Mouse (Mus musculus) liver, adult 2 months (tissue): ENCODE measurements at regions not wholly inside any gene's neighbourhood (a gene's known extent, or its start where the extent isn't known, plus 50 kb on each side); places are given as distances from the start of the nearest gene placed in this dataset.

Source experiments
- DNase-seq: peaks from one replicate; pipeline ENCODE4 v3.0.0-alpha.2; 2011; ENCODE audit warnings: low read depth, low spot score; ENCODE audit errors: extremely low read depth
- H3K27ac ChIP-seq: fragments of 200-500 bp; replicated peaks from 2 replicates; pipeline ENCODE4 v1.5.1; 2012; ENCODE audit warnings: low read depth, mild to moderate bottlenecking, control low read depth, inconsistent platforms, low read length; ENCODE audit not compliant: insufficient read depth
- H3K27me3 ChIP-seq: fragments of 200-500 bp; 2 replicates; pipeline ENCODE4 v1.6.1; 2012; ENCODE audit warnings: mild to moderate bottlenecking, moderate library complexity, low read length, inconsistent platforms; ENCODE audit not compliant: control insufficient read depth, insufficient read depth
- H3K36me3 ChIP-seq: fragments of 200-500 bp; 2 replicates; pipeline ENCODE4 v1.6.1; 2012; ENCODE audit warnings: low read length, inconsistent platforms; ENCODE audit not compliant: control insufficient read depth, insufficient read depth
- H3K4me1 ChIP-seq: fragments of 200-500 bp; 2 replicates; pipeline ENCODE4 v1.6.1; 2011; ENCODE audit warnings: low read length; ENCODE audit not compliant: control insufficient read depth, insufficient read depth
- H3K4me3 ChIP-seq: fragments of 200-500 bp; 2 replicates; pipeline ENCODE4 v1.5.1; 2011; ENCODE audit warnings: low read depth, mild to moderate bottlenecking, control low read depth, low read length, moderate library complexity; ENCODE audit not compliant: insufficient read depth
- H3K79me2 ChIP-seq: fragments of 200-500 bp; 2 replicates; pipeline ENCODE4 v1.6.1; 2012; ENCODE audit warnings: inconsistent platforms, mild to moderate bottlenecking, low read length, moderate library complexity; ENCODE audit not compliant: control insufficient read depth, insufficient read depth
- H3K9ac ChIP-seq: fragments of 200-500 bp; 2 replicates; pipeline ENCODE4 v1.6.1; 2012; ENCODE audit warnings: low read depth, mild to moderate bottlenecking, control low read depth, inconsistent platforms, low read length
- CTCF ChIP-seq: fragments of 200-500 bp; IDR thresholded peaks from 2 replicates; pipeline ENCODE4 v1.5.1; 2011; ENCODE audit warnings: low read depth, low read length, control low read depth
- POLR2A ChIP-seq: fragments of 200-500 bp; IDR thresholded peaks from 2 replicates; pipeline ENCODE4 v1.6.1; 2011; ENCODE audit warnings: low read length, control low read depth; ENCODE audit not compliant: insufficient read depth; ENCODE audit errors: extremely low read depth
- WGBS: fragments of 180-500 bp; shearing (Covaris S2); methylation state at CpG from one replicate; pipeline ENCODE4 v1.1.7; 2018; 5-methylcytosine and 5-hydroxymethylcytosine counted together

DNA sequence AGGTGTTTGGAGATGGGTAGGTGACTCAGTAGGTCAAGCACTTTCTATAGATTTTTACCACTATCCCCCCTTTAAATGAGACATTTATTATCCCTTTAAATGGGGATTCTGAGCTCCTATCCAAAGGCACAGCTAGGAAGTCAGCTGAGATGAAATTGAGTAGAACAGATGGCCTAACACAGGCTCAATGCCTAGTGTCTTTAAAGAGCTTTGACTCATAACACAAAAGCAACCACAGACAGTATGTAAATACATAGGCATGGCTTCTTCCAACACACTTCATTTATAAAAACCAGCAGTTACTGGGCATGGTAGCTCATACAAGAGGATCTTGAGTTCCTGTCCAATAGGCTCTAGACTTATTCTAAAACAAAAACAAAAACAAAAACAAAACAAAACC, 513.0 kb upstream of the Castor2 start:
- no peaks in the 10 kb centered on the region for H3K79me2 ChIP-seq
- no peak overlapping the region for H3K9ac ChIP-seq
- no peaks in the 10 kb centered on the region for H3K4me1 ChIP-seq
- no peak for DNase-seq
- TF ChIP-seq CTCF, result no peak
- no peak for TF ChIP-seq POLR2A
- H3K36me3 ChIP-seq, result no peaks in the 10 kb centered on the region
- no peak overlapping the region for H3K4me3 ChIP-seq
- H3K27me3 ChIP-seq, result no peaks in the 10 kb centered on the region
- H3K27ac ChIP-seq, result no peak overlapping the region

GRCm38 (mm10) chr5:133585181-133585580, 514.3 kb upstream of the Castor2 start:
- Histone ChIP-seq H3K36me3 (no peaks in the 10 kb centered on the region), H3K4me1 (no peaks in the 10 kb centered on the region), H3K4me3 (no peak overlapping the region), H3K27me3 (no peaks in the 10 kb centered on the region), H3K27ac (no peak overlapping the region), H3K9ac (no peak overlapping the region), H3K79me2 (no peaks in the 10 kb centered on the region)
- TF ChIP-seq POLR2A (no peak), CTCF (no peak)
- 36% methylated on average over 3 of the region's 3 CpGs for WGBS
- no peak for DNase-seq

DNA sequence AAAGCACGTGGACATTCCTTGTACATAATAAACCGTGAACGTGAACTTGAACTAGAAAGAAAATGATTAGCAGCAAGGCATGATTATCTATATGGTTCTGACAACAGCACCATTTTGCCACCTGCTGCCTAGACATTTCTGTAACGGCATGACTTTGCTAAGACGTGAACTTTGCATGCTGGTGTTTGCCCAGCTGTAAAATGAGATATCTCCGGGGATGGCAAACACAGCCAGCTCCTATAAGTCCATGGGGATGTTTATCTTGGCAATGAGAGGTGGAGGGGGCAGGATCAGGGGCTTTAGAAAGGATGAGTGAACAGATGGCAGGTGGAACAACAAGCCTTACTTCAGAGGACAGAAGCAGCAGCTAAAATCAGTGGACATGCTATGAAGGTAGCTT, 522.9 kb upstream of the Castor2 start:
- Histone ChIP-seq H3K4me3 (no peak overlapping the region), H3K27me3 (no peaks in the 10 kb centered on the region), H3K36me3 (no peaks in the 10 kb centered on the region), H3K79me2 (no peaks in the 10 kb centered on the region), H3K27ac (no peak overlapping the region), H3K9ac (no peak overlapping the region), H3K4me1 (no peaks in the 10 kb centered on the region)
- DNase-seq, result no peak
- TF ChIP-seq CTCF (no peak), POLR2A (no peak)
- WGBS, result 49% methylated on average over 6 of the region's 6 CpGs

- Histone ChIP-seq H3K27me3 (no peaks in the 10 kb centered on the region), H3K79me2 (no peaks in the 10 kb centered on the region), H3K36me3 (no peaks in the 10 kb centered on the region), H3K9ac (no peak overlapping the region), H3K4me3 (no peak overlapping the region), H3K27ac (no peak overlapping the region), H3K4me1 (no peaks in the 10 kb centered on the region)
- WGBS, result 82% methylated on average over 2 of the region's 2 CpGs
- no peak for DNase-seq
- TF ChIP-seq CTCF (no peak), POLR2A (no peak)
These were observed 530.4 kb upstream of the Castor2 start for GRCm38 (mm10) chr5:133569096-133569495.

DNA sequence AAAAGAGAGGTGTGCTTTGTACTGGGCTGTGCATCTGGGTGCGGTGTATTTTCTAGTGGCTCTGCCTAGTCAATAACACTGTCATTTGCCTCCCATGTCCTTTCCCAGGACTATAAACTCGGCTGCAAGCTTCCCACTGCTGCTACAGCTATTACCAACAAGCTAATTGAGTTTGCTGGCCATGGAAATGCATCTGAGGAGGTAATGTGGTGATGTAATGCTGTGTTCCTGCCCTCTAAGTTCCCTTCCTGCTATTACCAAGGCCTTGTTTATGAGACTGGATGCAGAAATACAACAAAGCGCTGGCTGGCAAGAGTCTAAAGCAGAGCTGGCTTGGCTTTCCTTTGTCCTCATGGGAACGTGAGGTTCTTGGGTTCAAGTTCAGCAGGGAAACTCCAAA, 533.0 kb upstream of the Castor2 start:
- H3K79me2 ChIP-seq, result no peaks in the 10 kb centered on the region
- no peak overlapping the region for H3K9ac ChIP-seq
- no peaks in the 10 kb centered on the region for H3K4me1 ChIP-seq
- no peak overlapping the region for H3K27ac ChIP-seq
- no peak overlapping the region for H3K4me3 ChIP-seq
- TF ChIP-seq CTCF (no peak), POLR2A (no peak)
- no peak for DNase-seq
- H3K36me3 ChIP-seq, result no peaks in the 10 kb centered on the region
- 72% methylated on average over 4 of the region's 4 CpGs for WGBS
- H3K27me3 ChIP-seq, result no peaks in the 10 kb centered on the region

- H3K9ac ChIP-seq, result no peak overlapping the region
- no peak overlapping the region for H3K4me3 ChIP-seq
- H3K79me2 ChIP-seq, result no peaks in the 10 kb centered on the region
- H3K27me3 ChIP-seq, result no peaks in the 10 kb centered on the region
- H3K36me3 ChIP-seq, result no peaks in the 10 kb centered on the region
- DNase-seq, result no peak
- H3K4me1 ChIP-seq, result no peaks in the 10 kb centered on the region
- no peak for TF ChIP-seq CTCF
- TF ChIP-seq POLR2A, result no peak
- WGBS, result 80% methylated on average over 7 of the region's 7 CpGs
- no peak overlapping the region for H3K27ac ChIP-seq
These were observed 548.9 kb upstream of the Castor2 start for GRCm38 (mm10) chr5:133550657-133551056.

DNA sequence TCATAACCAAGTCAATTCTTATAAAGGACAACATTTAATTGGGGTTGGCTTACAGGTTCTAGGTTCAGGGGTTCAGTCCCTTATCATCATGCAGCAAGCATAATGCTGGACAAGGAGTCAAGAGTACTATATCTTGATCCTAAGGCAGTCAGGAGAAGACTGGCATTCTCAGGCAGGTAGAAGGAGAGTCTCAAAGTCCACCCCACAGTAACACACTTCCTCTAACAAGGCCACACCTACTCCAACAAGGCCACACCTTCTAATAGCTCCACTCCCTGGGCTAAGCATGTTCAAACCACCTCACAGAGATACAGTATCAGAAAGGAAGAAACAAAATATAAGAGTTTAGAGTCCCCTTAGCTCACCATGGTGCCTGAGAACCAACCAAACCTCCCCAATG, 557.3 kb upstream of the Castor2 start:
- no peak overlapping the region for H3K4me3 ChIP-seq
- no peak for TF ChIP-seq CTCF
- no peak for DNase-seq
- H3K27ac ChIP-seq, result no peak overlapping the region
- H3K36me3 ChIP-seq, result no peaks in the 10 kb centered on the region
- H3K9ac ChIP-seq, result no peak overlapping the region
- H3K79me2 ChIP-seq, result no peaks in the 10 kb centered on the region
- H3K27me3 ChIP-seq, result no peaks in the 10 kb centered on the region
- no peaks in the 10 kb centered on the region for H3K4me1 ChIP-seq
